ENCODE assay signal across 22 mouse cellular contexts in the genomic region with DNA sequence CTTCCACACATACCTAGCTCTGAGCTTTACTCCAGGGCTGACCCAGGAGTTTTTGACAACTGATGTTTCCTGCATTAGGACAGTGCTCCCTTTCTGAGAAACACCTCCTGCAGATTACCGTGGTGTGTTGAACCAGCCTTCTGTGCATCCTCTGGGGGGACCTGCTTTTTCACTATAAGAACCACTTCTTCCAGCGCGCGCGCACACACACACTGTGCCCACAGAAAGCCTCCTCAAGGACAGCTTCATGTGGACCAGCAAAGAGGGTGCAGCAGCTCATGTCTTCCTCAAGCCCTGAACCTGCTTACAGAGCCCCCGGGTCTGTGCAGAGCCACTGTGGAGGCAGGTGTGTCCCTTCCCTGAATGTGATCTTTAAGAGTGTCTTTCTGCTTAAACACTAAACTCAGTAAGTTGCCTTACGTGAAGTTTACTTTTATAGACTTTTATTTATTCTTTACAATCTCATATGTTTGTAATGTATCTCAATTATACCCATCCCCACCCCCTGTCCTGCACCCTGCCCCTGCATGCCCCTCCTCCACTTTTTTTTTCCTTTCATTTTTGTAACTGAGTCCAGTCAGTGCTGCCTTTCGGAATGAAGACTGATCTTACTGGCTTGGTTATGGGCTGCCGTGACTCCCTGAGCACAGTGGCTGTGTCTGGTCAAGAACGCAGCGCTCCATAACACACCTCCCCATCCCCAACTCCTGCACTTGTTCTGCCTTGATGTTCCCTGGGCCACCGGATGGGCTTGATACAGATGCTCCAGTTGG.
"Had no signal": no experiment of that assay in that cellular context is flagged by ENCODE, and none has a peak within 500 bp of the region (broad histone marks: within the 10 kb centered on the region; RNA-seq: fewer than 3 reads in every experiment).

No protein-coding gene starts in this region.

- H3K9me3 ChIP-seq: heart, embryonic 13.5 days; heart, embryonic 15.5 days; hindbrain, embryonic 13.5 days; hindbrain, embryonic 15.5 days; liver, embryonic 13.5 days had no signal

- H3K27ac ChIP-seq: heart, embryonic 13.5 days; heart, embryonic 15.5 days; hindbrain, embryonic 13.5 days; hindbrain, embryonic 15.5 days; hindbrain, postnatal 0 days; layer of hippocampus, adult 2 months; left cerebral cortex, adult 2 months; liver, embryonic 13.5 days had no signal

- H3K4me2 ChIP-seq: heart, embryonic 11.5 days; heart, embryonic 13.5 days; heart, embryonic 15.5 days; hindbrain, embryonic 13.5 days; hindbrain, embryonic 15.5 days; liver, embryonic 11.5 days; liver, embryonic 13.5 days had no signal

- DNase-seq: gastrocnemius, postnatal 14 days; gastrocnemius, postnatal 36 days; heart, adult 18-20 months; heart, postnatal 14 days; heart, postnatal 36 days; kidney, adult 11 months; kidney, adult 2 months; kidney, adult 9 months; kidney, postnatal 10 days; kidney, postnatal 4 days; liver; liver, embryonic 13.5 days had no signal

- H3K9ac ChIP-seq: heart, embryonic 13.5 days; heart, embryonic 15.5 days; hindbrain, embryonic 13.5 days; hindbrain, embryonic 15.5 days; liver, embryonic 13.5 days had no signal

- H3K4me3 ChIP-seq: heart, embryonic 13.5 days; heart, embryonic 15.5 days; hindbrain, embryonic 13.5 days; hindbrain, embryonic 15.5 days; layer of hippocampus, adult 2 months; left cerebral cortex, adult 2 months; liver, embryonic 13.5 days had no signal

- H3K27me3 ChIP-seq: heart, embryonic 13.5 days; heart, embryonic 15.5 days; hindbrain, embryonic 13.5 days; hindbrain, embryonic 15.5 days; liver, embryonic 13.5 days had no signal

- ATAC-seq: hindbrain, postnatal 0 days; intestine, embryonic 16.5 days had no signal

- H3K36me3 ChIP-seq: hindbrain, embryonic 15.5 days had no signal
